Mouse (Mus musculus) spleen, adult 2 months (tissue): Measurements from ENCODE around the gene Cabp2.
A peak's percentile ranks its signal among the peaks of the same experiment; 100 is the strongest.

ENCODE experiments used
- CTCF ChIP-seq: fragments of 200-500 bp; IDR thresholded peaks from 2 replicates; pipeline ENCODE4 v1.5.1; 2011; ENCODE audit warnings: mild to moderate bottlenecking, inconsistent platforms; ENCODE audit not compliant: insufficient read depth, insufficient read length, insufficient replicate concordance; ENCODE audit errors: extremely low read depth
- POLR2A ChIP-seq: fragments of 200-500 bp; IDR thresholded peaks from 2 replicates; pipeline ENCODE4 v1.6.1; 2011; ENCODE audit warnings: low read depth, low read length, inconsistent platforms

DNA sequence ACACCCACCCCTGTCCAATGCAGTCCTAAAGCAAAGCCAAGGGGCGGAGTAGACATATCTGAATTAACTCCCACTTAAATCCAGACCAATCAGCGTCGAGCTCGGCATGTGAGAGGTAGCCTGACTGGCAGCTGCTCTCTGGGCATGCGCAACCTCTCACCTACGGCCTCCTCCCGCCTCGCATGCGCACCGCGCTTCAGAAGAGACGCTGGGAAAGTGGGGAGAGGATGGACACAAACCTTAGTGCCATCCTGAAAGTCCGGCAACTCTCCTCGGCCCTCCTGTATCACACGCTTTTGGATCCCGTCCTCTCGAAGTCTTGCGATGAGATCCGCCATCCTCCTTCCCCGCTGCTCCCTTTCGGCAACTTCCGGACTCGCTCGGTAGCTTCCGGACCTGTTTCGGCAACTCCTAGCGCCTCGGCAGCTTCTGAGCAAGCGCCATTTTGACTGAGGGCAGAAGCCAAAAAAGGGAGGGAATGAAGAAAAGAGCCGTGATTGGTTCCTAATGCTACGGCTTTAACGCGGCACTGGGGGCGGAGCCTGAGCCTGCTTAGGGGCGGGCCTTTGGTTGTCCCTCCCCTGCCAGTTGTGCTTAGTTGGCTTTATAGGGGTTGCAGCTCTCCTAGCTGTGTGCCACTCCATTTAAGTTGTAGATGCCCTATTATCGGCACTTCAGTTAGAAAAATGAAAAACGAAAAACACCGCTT lies 39.9 kb downstream of the Cabp2 start:
- no peak for TF ChIP-seq CTCF
- TF ChIP-seq POLR2A, result peak; percentile 80
